Mouse (Mus musculus): ENCODE data around the gene Hormad1. TPM values are rescaled to one million over a fixed set of nuclear protein-coding genes. Genes with fewer than 3 reads are reported as not detected.

Hormad1 gene
- polyA plus RNA-seq, 1 experiment from 2014 or later, result not detected

- Histone ChIP-seq H3K4me2 (ENCODE audit: low read depth, low read length) (no peak overlapping the region), H3K9ac (replicated peaks) (no peak overlapping the region), H3K4me3 (ENCODE audit: low read depth, low read length) (no peak overlapping the region), H3K4me1 (ENCODE audit: insufficient read depth) (peaks cover 49% of the 10 kb centered on the region), H3K36me3 (replicated peaks; ENCODE audit: insufficient read depth, low read length) (no peaks in the 10 kb centered on the region), H3K27ac (ENCODE audit: low read depth) (peak overlapping the region; percentile 73), H3K9me3 (ENCODE audit: low read length) (no peaks in the 10 kb centered on the region), H3K27me3 (ENCODE audit: insufficient read depth, low read length) (no peaks in the 10 kb centered on the region)
- DNase-seq (no peak), ATAC-seq (no peak)
- TF ChIP-seq CTCF (IDR thresholded peaks at IDR 0.05; ENCODE audit: low read depth) (no peak), EP300 (IDR thresholded peaks at IDR 0.05; ENCODE audit: low read depth) (no peak)
- WGBS (ENCODE audit: insufficient replicate concordance), result 87% methylated on average over 3 of the region's 3 CpGs
Measured at GRCm38 (mm10) chr3:95520100-95520499, 39.4 kb upstream of the Hormad1 start.

- Histone ChIP-seq H3K4me1 (ENCODE audit: insufficient read depth) (peaks cover 46% of the 10 kb centered on the region), H3K9me3 (ENCODE audit: low read length) (no peaks in the 10 kb centered on the region), H3K9ac (replicated peaks) (no peak overlapping the region), H3K4me2 (ENCODE audit: low read depth, low read length) (peak overlapping the region; percentile 36), H3K27me3 (ENCODE audit: insufficient read depth, low read length) (no peaks in the 10 kb centered on the region), H3K36me3 (replicated peaks; ENCODE audit: insufficient read depth, low read length) (no peaks in the 10 kb centered on the region), H3K27ac (ENCODE audit: low read depth) (peak overlapping the region; percentile 73), H3K4me3 (ENCODE audit: low read depth, low read length) (no peak overlapping the region)
- DNase-seq, result no peak
- no peak for ATAC-seq
- 0 out of 2 replicates have a peak, but pooled peaks have one; percentile 13 for TF ChIP-seq EP300 (IDR thresholded peaks at IDR 0.05; ENCODE audit: low read depth)
- no peak for TF ChIP-seq CTCF (IDR thresholded peaks at IDR 0.05; ENCODE audit: low read depth)
- 36% methylated on average over 10 of the region's 10 CpGs for WGBS (ENCODE audit: insufficient replicate concordance)
Measured at GRCm38 (mm10) chr3:95521168-95521567, 38.3 kb upstream of the Hormad1 start.

- Histone ChIP-seq H3K36me3 (replicated peaks; ENCODE audit: insufficient read depth, low read length) (no peaks in the 10 kb centered on the region), H3K27me3 (ENCODE audit: insufficient read depth, low read length) (no peaks in the 10 kb centered on the region), H3K4me2 (ENCODE audit: low read depth, low read length) (no peak overlapping the region), H3K9ac (replicated peaks) (no peak overlapping the region), H3K4me3 (ENCODE audit: low read depth, low read length) (no peak overlapping the region), H3K9me3 (ENCODE audit: low read length) (no peaks in the 10 kb centered on the region), H3K27ac (ENCODE audit: low read depth) (peak overlapping the region; percentile 18; the same call in 1 of the 2 replicates), H3K4me1 (ENCODE audit: insufficient read depth) (peaks cover 33% of the 10 kb centered on the region)
- ATAC-seq, result peak; percentile 3; the same call in 1 of the 2 replicates
- no peak for DNase-seq
- 26% methylated on average over 3 of the region's 3 CpGs for WGBS (ENCODE audit: insufficient replicate concordance)
- TF ChIP-seq CTCF (IDR thresholded peaks at IDR 0.05; ENCODE audit: low read depth) (no peak), EP300 (IDR thresholded peaks at IDR 0.05; ENCODE audit: low read depth) (no peak)
Measured at GRCm38 (mm10) chr3:95523662-95524061, 35.8 kb upstream of the Hormad1 start.

- Histone ChIP-seq H3K27me3 (ENCODE audit: insufficient read depth, low read length) (no peaks in the 10 kb centered on the region), H3K27ac (ENCODE audit: low read depth) (no peak overlapping the region), H3K9me3 (ENCODE audit: low read length) (no peaks in the 10 kb centered on the region), H3K4me2 (ENCODE audit: low read depth, low read length) (no peak overlapping the region), H3K36me3 (replicated peaks; ENCODE audit: insufficient read depth, low read length) (no peaks in the 10 kb centered on the region), H3K9ac (replicated peaks) (no peak overlapping the region), H3K4me1 (ENCODE audit: insufficient read depth) (peaks cover 25% of the 10 kb centered on the region), H3K4me3 (ENCODE audit: low read depth, low read length) (no peak overlapping the region)
- DNase-seq (no peak), ATAC-seq (no peak)
- WGBS (ENCODE audit: insufficient replicate concordance), result 65% methylated on average over 2 of the region's 2 CpGs
- TF ChIP-seq CTCF (IDR thresholded peaks at IDR 0.05; ENCODE audit: low read depth) (no peak), EP300 (IDR thresholded peaks at IDR 0.05; ENCODE audit: low read depth) (no peak)
Measured at GRCm38 (mm10) chr3:95524673-95525072, 34.8 kb upstream of the Hormad1 start.

- H3K4me1 ChIP-seq (ENCODE audit: insufficient read depth), result peaks cover 14% of the 10 kb centered on the region
- H3K9me3 ChIP-seq (ENCODE audit: low read length), result no peaks in the 10 kb centered on the region
- TF ChIP-seq CTCF (IDR thresholded peaks at IDR 0.05; ENCODE audit: low read depth) (no peak), EP300 (IDR thresholded peaks at IDR 0.05; ENCODE audit: low read depth) (no peak)
- peak overlapping the region; percentile 19; the same call in 1 of the 2 replicates for H3K27ac ChIP-seq (ENCODE audit: low read depth)
- DNase-seq (no peak), ATAC-seq (0 out of 2 replicates have a peak, but pooled peaks have one; percentile 24)
- no peak overlapping the region for H3K4me3 ChIP-seq (ENCODE audit: low read depth, low read length)
- no peaks in the 10 kb centered on the region for H3K27me3 ChIP-seq (ENCODE audit: insufficient read depth, low read length)
- H3K36me3 ChIP-seq (replicated peaks; ENCODE audit: insufficient read depth, low read length), result no peaks in the 10 kb centered on the region
- H3K4me2 ChIP-seq (ENCODE audit: low read depth, low read length), result no peak overlapping the region
- H3K9ac ChIP-seq (replicated peaks), result no peak overlapping the region
Measured at GRCm38 (mm10) chr3:95526111-95526510, 33.4 kb upstream of the Hormad1 start.

GRCm38 (mm10) chr3:95526622-95527211 is 32.8 kb upstream of the Hormad1 start, which contains the start of gene Ctss:
Gene Ctss, plus strand, starts transcription at chr3:95526786.
- Histone ChIP-seq H3K36me3 (replicated peaks; ENCODE audit: insufficient read depth, low read length) (no peaks in the 10 kb centered on the region), H3K4me1 (ENCODE audit: insufficient read depth) (peaks cover 8% of the 10 kb centered on the region; the same call in 1 of the 2 replicates), H3K27me3 (ENCODE audit: insufficient read depth, low read length) (no peaks in the 10 kb centered on the region), H3K27ac (ENCODE audit: low read depth) (peak within 1 kb of the TSS; percentile 19; the same call in 1 of the 2 replicates), H3K9me3 (ENCODE audit: low read length) (no peaks in the 10 kb centered on the region), H3K9ac (replicated peaks) (no peak within 1 kb of the TSS), H3K4me3 (ENCODE audit: low read depth, low read length) (peak within 1 kb of the TSS; percentile 21), H3K4me2 (ENCODE audit: low read depth, low read length) (peak within 1 kb of the TSS; percentile 34; the same call in 1 of the 2 replicates)
- no peak for TF ChIP-seq CTCF (IDR thresholded peaks at IDR 0.05; ENCODE audit: low read depth)
- no peak for TF ChIP-seq EP300 (IDR thresholded peaks at IDR 0.05; ENCODE audit: low read depth)
- 48% methylated on average over 8 of the region's 8 CpGs for WGBS (ENCODE audit: insufficient replicate concordance)
- DNase-seq (no peak), ATAC-seq (no peak)

All from liver, postnatal 0 days (tissue).